8 mouse cellular contexts compared by ENCODE assay signal in the genomic region with DNA sequence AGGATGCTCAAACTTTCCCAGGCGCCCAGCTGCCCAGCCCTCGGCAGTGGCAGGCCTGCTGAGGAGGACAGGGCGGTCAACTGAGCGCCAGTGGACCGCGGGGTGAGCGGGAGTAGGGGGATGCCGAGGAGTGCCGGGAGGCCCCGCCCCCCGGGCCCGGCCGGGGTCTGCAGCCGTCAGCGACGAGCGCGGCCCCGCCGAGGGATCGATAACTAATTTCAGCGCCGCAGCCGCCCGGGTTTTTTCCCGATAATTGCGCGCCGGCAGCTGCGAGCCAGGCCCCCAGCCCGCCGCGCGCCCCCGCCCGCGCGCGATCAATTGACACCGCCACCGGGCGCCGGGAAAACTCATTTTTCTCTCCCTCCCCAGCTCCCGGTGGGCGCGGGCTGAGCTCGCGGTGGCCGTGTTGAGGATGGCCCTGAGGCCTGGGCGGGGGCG. TPM values are rescaled to one million over a fixed set of nuclear protein-coding genes. Genes with fewer than 3 reads are reported as not detected.
DNase-seq lines count a peak whose midpoint lies in the region; ATAC-seq and TF ChIP-seq lines count a peak whose summit lies in the region.

No protein-coding gene starts in this region.

- H3K4me2 ChIP-seq in kidney, embryonic 16.5 days (replicated peaks; ENCODE audit: low read depth, low read length) = peak overlapping the region; percentile 89
- H3K4me2 ChIP-seq in forebrain, postnatal 0 days (ENCODE audit: low read depth) = peak overlapping the region; percentile 89
- H3K4me2 ChIP-seq in liver, embryonic 12.5 days = peak overlapping the region; percentile 98

- peak; percentile 44; the same call in 1 of the 2 replicates for ATAC-seq in kidney, embryonic 16.5 days (ENCODE audit: low FRiP score, low TSS enrichment)
- peak; percentile 18; the same call in 1 of the 2 replicates for ATAC-seq in forebrain, postnatal 0 days
- ATAC-seq in liver, embryonic 12.5 days = no peak
- no peak for ATAC-seq in megakaryocyte progenitor cell, adult 5-6 weeks (replicated peaks; ENCODE audit: poor library complexity)

- H3K27me3 ChIP-seq in kidney, embryonic 16.5 days (ENCODE audit: insufficient read depth, low read length) = no peaks in the 10 kb centered on the region
- no peaks in the 10 kb centered on the region for H3K27me3 ChIP-seq in forebrain, postnatal 0 days (ENCODE audit: insufficient read depth, low read length)
- H3K27me3 ChIP-seq in liver, embryonic 12.5 days (replicated peaks) = peaks cover 10% of the 10 kb centered on the region; the same call in 1 of the 2 replicates

- WGBS in kidney, embryonic 16.5 days = under 1% methylated on average over 48 of the region's 51 CpGs
- under 1% methylated on average over 50 of the region's 51 CpGs for WGBS in forebrain, postnatal 0 days
- 1% methylated on average over 47 of the region's 51 CpGs for WGBS in liver, embryonic 12.5 days (ENCODE audit: insufficient replicate concordance)

- H3K4me3 ChIP-seq in kidney, embryonic 16.5 days (ENCODE audit: low read length) = peak overlapping the region; percentile 39
- peak overlapping the region; percentile 52 for H3K4me3 ChIP-seq in brown adipose tissue, adult 24 weeks (ENCODE audit: insufficient read depth, low read depth, low read length)
- H3K4me3 ChIP-seq in forebrain, postnatal 0 days (ENCODE audit: low read depth, low read length) = peak overlapping the region; percentile 42
- H3K4me3 ChIP-seq in liver, embryonic 12.5 days = peak overlapping the region; percentile 69

- TF ChIP-seq CTCF in forebrain, postnatal 0 days (IDR thresholded peaks at IDR 0.05; ENCODE audit: low read depth) = no peak

- no peaks in the 10 kb centered on the region for H3K9me3 ChIP-seq in kidney, embryonic 16.5 days (ENCODE audit: low read length)
- no peaks in the 10 kb centered on the region for H3K9me3 ChIP-seq in forebrain, postnatal 0 days (ENCODE audit: low read length)
- H3K9me3 ChIP-seq in liver, embryonic 12.5 days (replicated peaks) = no peaks in the 10 kb centered on the region

- H3K27ac ChIP-seq in kidney, embryonic 16.5 days (ENCODE audit: low read length) = peak overlapping the region; percentile 95
- peak overlapping the region; percentile 94 for H3K27ac ChIP-seq in brown adipose tissue, adult 24 weeks (replicated peaks; ENCODE audit: low read depth, low read length)
- H3K27ac ChIP-seq in forebrain, postnatal 0 days (ENCODE audit: low read depth, low read length) = peak overlapping the region; percentile 84
- H3K27ac ChIP-seq in liver, embryonic 12.5 days = peak overlapping the region; percentile 99

- peak overlapping the region; percentile 79 for H3K9ac ChIP-seq in kidney, embryonic 16.5 days (replicated peaks; ENCODE audit: low read length)
- H3K9ac ChIP-seq in forebrain, postnatal 0 days = peak overlapping the region; percentile 64
- peak overlapping the region; percentile 87 for H3K9ac ChIP-seq in liver, embryonic 12.5 days

- peaks cover 33% of the 10 kb centered on the region for H3K4me1 ChIP-seq in kidney, embryonic 16.5 days (ENCODE audit: insufficient read depth, low read length)
- peaks cover 14% of the 10 kb centered on the region for H3K4me1 ChIP-seq in brown adipose tissue, adult 24 weeks (ENCODE audit: control insufficient read depth, insufficient read depth, insufficient read length, low read length)
- peaks cover 11% of the 10 kb centered on the region for H3K4me1 ChIP-seq in forebrain, postnatal 0 days (ENCODE audit: insufficient read depth)
- peaks cover 73% of the 10 kb centered on the region for H3K4me1 ChIP-seq in liver, embryonic 12.5 days

- DNase-seq in kidney, adult 8-10 months = no peak
- DNase-seq in forebrain, postnatal 0 days = peak; percentile 47
- DNase-seq in right cerebral cortex, postnatal 4 days = peak; percentile 59
- no peak for DNase-seq in c-Kit-positive CD71-positive TER-119-positive erythroid progenitor cells, embryonic 14.5 days (ENCODE audit: low spot score)

- H3K36me3 ChIP-seq in kidney, embryonic 16.5 days (ENCODE audit: insufficient read depth, low read length) = no peaks in the 10 kb centered on the region
- H3K36me3 ChIP-seq in forebrain, postnatal 0 days (ENCODE audit: insufficient read depth) = no peaks in the 10 kb centered on the region
- H3K36me3 ChIP-seq in liver, embryonic 12.5 days = no peaks in the 10 kb centered on the region

RNA-seq across cellular contexts. Expression of gene 1700001O22Rik, which starts 32.1 kb away (rescaled TPM):
- 5.1 and 5.2 TPM in 2 replicates for polyA plus RNA-seq in kidney, embryonic 16.5 days (2015; fragmentation: Nextera tagmentation; extraction: Ambion mirVana)
- polyA plus RNA-seq in brown adipose tissue, adult 24 weeks (2012; ENCODE audit: insufficient read depth, insufficient read length, missing spikeins) = not detected in 2 replicates
- total RNA-seq in forebrain, postnatal 0 days (2014; rRNA removed) = 0.77 and 1.8 TPM in 2 replicates
- 1.4 and 1.5 TPM in 2 replicates for polyA plus RNA-seq in forebrain, postnatal 0 days (2015; fragmentation: Nextera tagmentation; extraction: Ambion mirVana)
- polyA plus RNA-seq in liver, embryonic 12.5 days (2016; fragmentation: Nextera tagmentation; extraction: Ambion mirVana) = 0.18 and 0.19 TPM in 2 replicates
- total RNA-seq in megakaryocyte progenitor cell, adult 5-6 weeks (2015) = not detected in 2 replicates
- not detected in 2 replicates for total RNA-seq in megakaryocyte progenitor cell, adult 5-6 weeks (2017)

RNA-seq across cellular contexts. Expression of gene Ntmt1, which starts 36.2 kb away (rescaled TPM):
- 92.9 and 94.9 TPM in 2 replicates for polyA plus RNA-seq in kidney, embryonic 16.5 days (2015; fragmentation: Nextera tagmentation; extraction: Ambion mirVana)
- 14.6 and 22.2 TPM in 2 replicates for polyA plus RNA-seq in brown adipose tissue, adult 24 weeks (2012; ENCODE audit: insufficient read depth, insufficient read length, missing spikeins)
- total RNA-seq in forebrain, postnatal 0 days (2014; rRNA removed) = 87.6 and 105 TPM in 2 replicates
- 106 and 107 TPM in 2 replicates for polyA plus RNA-seq in forebrain, postnatal 0 days (2015; fragmentation: Nextera tagmentation; extraction: Ambion mirVana)
- 45.4 and 48.6 TPM in 2 replicates for polyA plus RNA-seq in liver, embryonic 12.5 days (2016; fragmentation: Nextera tagmentation; extraction: Ambion mirVana)
- 15.4 and 20.2 TPM in 2 replicates for total RNA-seq in megakaryocyte progenitor cell, adult 5-6 weeks (2015)
- 15.4 and 19.9 TPM in 2 replicates for total RNA-seq in megakaryocyte progenitor cell, adult 5-6 weeks (2017)

RNA-seq across cellular contexts. Expression of gene Asb6, which starts 58.7 kb away (rescaled TPM):
- polyA plus RNA-seq in kidney, embryonic 16.5 days (2015; fragmentation: Nextera tagmentation; extraction: Ambion mirVana) = 39.0 and 42.7 TPM in 2 replicates
- polyA plus RNA-seq in brown adipose tissue, adult 24 weeks (2012; ENCODE audit: insufficient read depth, insufficient read length, missing spikeins) = 4.3 and 5.6 TPM in 2 replicates
- total RNA-seq in forebrain, postnatal 0 days (2014; rRNA removed) = 32.7 and 45.2 TPM in 2 replicates
- 31.3 and 36.0 TPM in 2 replicates for polyA plus RNA-seq in forebrain, postnatal 0 days (2015; fragmentation: Nextera tagmentation; extraction: Ambion mirVana)
- polyA plus RNA-seq in liver, embryonic 12.5 days (2016; fragmentation: Nextera tagmentation; extraction: Ambion mirVana) = 41.0 and 41.7 TPM in 2 replicates
- 8.2 and 11.0 TPM in 2 replicates for total RNA-seq in megakaryocyte progenitor cell, adult 5-6 weeks (2015)
- 23.9 and 24.2 TPM in 2 replicates for total RNA-seq in megakaryocyte progenitor cell, adult 5-6 weeks (2017)

Comparison
In these comparisons a context has a peak if more than half of its experiments do, and no peak if none do; other contexts are left out.
1. ATAC-seq: peak in kidney, embryonic 16.5 days (single experiment) and forebrain, postnatal 0 days (single experiment); none in liver, embryonic 12.5 days (single experiment) and megakaryocyte progenitor cell, adult 5-6 weeks (single experiment).
2. DNase-seq: peak in forebrain, postnatal 0 days (single experiment) and right cerebral cortex, postnatal 4 days (single experiment); none in kidney, adult 8-10 months (0 of 2) and c-Kit-positive CD71-positive TER-119-positive erythroid progenitor cells, embryonic 14.5 days (single experiment).
3. Peak in every context shown above with its lines, with median percentiles within 50 percentile points of each other: H3K27ac ChIP-seq, H3K4me2 ChIP-seq, H3K4me3 ChIP-seq and H3K9ac ChIP-seq.